Mouse (Mus musculus) layer of hippocampus, adult 11-12 months (tissue): ENCODE measurements around the gene Klhl31.

Experiments used
- DNase-seq: peaks from one replicate; pipeline ENCODE4 v3.0.0; 2022; ENCODE audit warnings: low spot score

Gene Klhl31

GRCm38 (mm10) chr9:77706515-77706914, 70.2 kb downstream of the Klhl31 start:
- DNase-seq = no peak

DNA sequence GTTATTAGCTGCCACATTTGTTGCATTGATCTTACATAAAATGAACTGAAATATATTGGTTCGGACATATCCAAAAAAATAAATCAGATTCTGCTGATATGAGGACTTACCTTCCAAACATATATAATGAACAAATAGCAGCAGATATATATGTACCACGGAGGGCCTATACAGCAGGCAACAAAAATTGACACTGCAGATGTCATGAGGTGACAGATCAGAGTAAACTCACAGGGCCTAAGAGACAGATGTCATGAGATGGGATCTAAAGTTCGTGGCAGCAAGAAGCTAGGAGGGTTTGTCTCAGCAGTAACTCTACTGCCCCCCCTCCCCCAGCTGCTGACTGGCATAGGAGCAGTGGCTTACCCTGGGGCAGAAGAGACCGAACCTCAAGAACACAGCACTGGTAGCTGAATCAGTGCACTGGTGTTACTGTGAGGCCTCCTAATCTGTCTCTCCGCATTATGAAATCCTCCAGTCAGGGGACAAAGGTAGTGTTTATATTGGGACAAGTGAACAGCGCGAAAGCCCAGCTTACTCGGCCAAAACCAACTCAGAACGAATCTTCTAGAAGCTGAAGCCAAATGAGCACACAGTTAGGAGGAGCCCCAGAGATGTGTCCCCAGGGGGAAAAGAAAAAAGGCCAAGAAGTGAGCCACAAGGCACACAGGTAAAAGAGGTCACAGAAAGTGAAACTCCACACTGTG, 71.3 kb downstream of the Klhl31 start:
- no peak for DNase-seq

- peak; percentile 11 for DNase-seq
These were observed 72.7 kb downstream of the Klhl31 start for GRCm38 (mm10) chr9:77708950-77709349.
